Mouse (Mus musculus) adrenal gland, postnatal 10 days (tissue): ENCODE measurements around the gene Gm45208. TPM values are rescaled to one million over a fixed set of nuclear protein-coding genes. Genes with fewer than 3 reads are reported as not detected.
A peak's percentile ranks its signal among the peaks of the same experiment; 100 is the strongest.

Experiments
- DNase-seq: peaks from one replicate; pipeline ENCODE4 v3.0.0; 2021; ENCODE audit warnings: mixed read lengths
- total RNA-seq, 2 experiments: library from RNA; stranded (reverse); gene quantifications; 2 replicates each; pipeline ENCODE4 v1.2.3; 2021

Gm45208 gene
- total RNA-seq, 2 experiments from 2014 or later: not detected

GRCm38 (mm10) chrX:7775501-7776205 lies 53.6 kb downstream of the Gm45208 start:
- no peak for DNase-seq

DNA sequence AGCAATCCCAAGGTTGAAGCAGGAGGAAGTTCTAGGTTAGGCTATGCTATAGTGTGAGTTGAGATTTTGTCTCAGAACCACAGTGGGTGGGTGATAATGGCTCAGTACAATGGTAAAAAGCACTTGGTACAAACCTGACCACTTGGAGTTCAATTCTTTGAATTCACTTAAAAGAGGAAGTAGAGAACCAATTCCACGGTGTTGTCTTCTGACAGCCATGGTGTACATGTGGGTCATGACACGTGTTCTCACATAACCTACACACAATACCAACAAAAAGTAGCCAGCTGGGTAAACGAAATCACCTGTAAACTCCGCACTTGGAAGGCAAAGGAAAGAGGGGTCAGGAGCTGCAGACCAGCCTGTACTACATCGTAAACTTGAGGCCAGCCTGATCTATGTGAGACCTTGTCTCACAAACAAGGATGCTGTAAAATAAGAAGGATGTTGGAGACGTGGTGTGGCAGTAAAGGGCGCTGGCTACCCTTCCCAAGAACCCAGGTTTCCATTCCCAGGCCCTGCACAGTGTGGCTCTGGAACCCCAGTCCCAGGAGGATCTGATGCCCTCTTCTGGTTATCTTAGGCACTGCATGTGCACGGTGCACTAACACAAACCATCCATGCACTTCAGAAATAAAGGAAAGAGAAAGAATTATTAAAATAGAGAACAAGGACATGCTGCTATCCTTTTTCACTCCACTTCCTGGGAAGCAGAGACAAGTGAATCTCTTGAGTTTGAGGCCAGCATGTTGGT lies 54.5 kb downstream of the Gm45208 start:
- DNase-seq: peak; percentile 71

DNA sequence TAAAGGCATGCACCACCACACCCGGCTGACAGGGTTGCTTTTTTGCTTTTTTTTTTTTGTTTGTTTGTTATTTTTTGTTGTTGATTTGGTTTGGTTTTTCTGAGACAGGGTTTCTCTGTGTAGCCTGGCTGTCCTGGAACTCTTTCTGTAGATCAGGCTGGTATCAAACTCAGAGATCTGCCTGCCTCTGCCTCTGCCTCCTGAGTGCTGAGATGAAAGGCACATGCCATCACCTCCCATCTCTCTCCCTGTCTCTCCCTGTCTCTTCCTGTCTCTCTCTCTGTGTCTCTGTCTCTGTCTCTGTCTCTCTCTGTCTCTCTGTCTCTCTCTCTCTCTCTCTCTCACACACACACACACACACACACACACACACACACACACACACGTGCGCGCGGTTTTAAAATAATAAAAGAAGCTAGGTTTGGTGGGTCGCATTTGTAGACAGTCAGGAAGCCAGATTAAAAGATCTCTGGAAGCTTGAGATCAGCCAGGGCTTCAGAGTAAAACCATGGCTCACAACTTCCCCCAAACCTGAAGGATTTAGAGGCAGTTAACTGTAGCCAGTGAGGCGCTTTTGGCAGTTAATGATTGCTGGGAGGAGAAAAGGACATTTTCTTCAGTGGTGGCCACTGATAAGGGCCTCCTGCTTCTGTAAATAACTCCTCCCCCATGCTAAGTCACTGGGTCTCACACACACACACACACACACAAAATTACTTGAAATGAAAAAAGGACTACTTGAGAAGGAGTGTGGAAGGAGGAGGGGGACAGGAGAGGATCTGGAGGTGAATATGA lies 56.6 kb downstream of the Gm45208 start:
- no peak for DNase-seq

DNA sequence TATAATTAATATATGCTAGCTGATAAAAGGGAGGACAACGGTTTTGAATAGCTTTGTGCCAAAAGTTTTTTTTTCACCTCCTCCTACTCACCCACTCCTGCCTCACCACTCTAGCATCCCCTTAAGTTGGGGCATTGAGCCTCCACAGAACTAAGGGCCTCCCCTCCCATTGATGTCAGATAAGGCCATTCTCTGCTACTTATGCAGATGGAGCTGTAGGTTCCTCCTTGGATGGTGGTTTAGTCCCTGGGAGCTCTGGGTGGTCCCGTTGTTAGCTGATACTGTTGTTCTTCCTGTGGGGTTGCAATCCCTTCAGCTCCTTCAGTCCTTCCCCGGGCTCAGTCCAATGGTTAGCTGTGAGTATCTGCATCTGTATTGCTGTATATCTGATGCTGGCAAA lies 57.2 kb downstream of the Gm45208 start:
- no peak for DNase-seq

Other genes starting within 250 kb of the Gm45208 start
- under 1 TPM; 0.30 to 0.45 TPM for gene Foxp3, start 148.6 kb upstream of the Gm45208 start, total RNA-seq
- 1 to 10 TPM; 3.2 to 3.5 TPM for gene Ppp1r3f, start 148.0 kb upstream of the Gm45208 start, total RNA-seq
- gene Ccdc22, start 116.7 kb upstream of the Gm45208 start, total RNA-seq: 10 to 100 TPM; 17.8 to 20.1 TPM
- gene Cacna1f, start 115.2 kb upstream of the Gm45208 start, total RNA-seq: not detected
- gene Syp, start 83.8 kb upstream of the Gm45208 start, total RNA-seq: 10 to 100 TPM; 44.4 to 58.6 TPM
- gene Prickle3, start 65.0 kb upstream of the Gm45208 start, total RNA-seq: 10 to 100 TPM in 1 of 2 experiments, 1 to 10 TPM in 1; 9.2 to 18.0 TPM
- 10 to 100 TPM; 71.5 to 72.6 TPM for gene Plp2, start 50.9 kb upstream of the Gm45208 start, total RNA-seq
- 1 to 10 TPM; 5.3 to 5.8 TPM for gene Magix, start 41.0 kb upstream of the Gm45208 start, total RNA-seq
- 10 to 100 TPM; 38.0 to 40.1 TPM for gene Gpkow, start 25.1 kb upstream of the Gm45208 start, total RNA-seq
- 10 to 100 TPM; 57.2 to 57.5 TPM for gene Wdr45, start 7.9 kb upstream of the Gm45208 start, total RNA-seq
- 10 to 100 TPM; 12.3 to 13.9 TPM for gene Praf2, start 6.2 kb downstream of the Gm45208 start, total RNA-seq
- gene Ccdc120, start 28.7 kb downstream of the Gm45208 start, total RNA-seq: 1 to 10 TPM; 5.2 to 6.9 TPM
- 10 to 100 TPM; 35.7 to 39.3 TPM for gene Tfe3, start 40.3 kb downstream of the Gm45208 start, total RNA-seq
- gene Gripap1, start 67.5 kb downstream of the Gm45208 start, total RNA-seq: 10 to 100 TPM; 34.2 to 48.2 TPM
- gene Kcnd1, start 100.0 kb downstream of the Gm45208 start, total RNA-seq: 1 to 10 TPM; 1.2 to 2.1 TPM
- 10 to 100 TPM; 49.6 to 54.7 TPM for gene Otud5, start 119.1 kb downstream of the Gm45208 start, total RNA-seq
- 1 to 10 TPM; 6.2 to 9.2 TPM for gene Pim2, start 156.0 kb downstream of the Gm45208 start, total RNA-seq
- gene Slc35a2, start 161.8 kb downstream of the Gm45208 start, total RNA-seq: 10 to 100 TPM; 23.2 to 27.0 TPM
- gene Pqbp1, start 177.0 kb downstream of the Gm45208 start, total RNA-seq: 10 to 100 TPM; 66.3 to 79.2 TPM
- 10 to 100 TPM; 88.3 to 94.3 TPM for gene Timm17b, start 177.1 kb downstream of the Gm45208 start, total RNA-seq
- not detected for gene Gm10491, start 185.6 kb downstream of the Gm45208 start, total RNA-seq
- not detected for gene Gm10490, start 187.3 kb downstream of the Gm45208 start, total RNA-seq
- gene Pcsk1n, start 197.6 kb downstream of the Gm45208 start, total RNA-seq: 10 to 100 TPM; 37.3 to 41.2 TPM
- gene Eras, start 206.4 kb downstream of the Gm45208 start, total RNA-seq: not detected
- gene Hdac6, start 225.6 kb downstream of the Gm45208 start, total RNA-seq: 10 to 100 TPM; 17.9 to 19.2 TPM